Mouse (Mus musculus) small intestine, adult 2 months (tissue): Measurements from ENCODE around the gene Lrrc4b.

ENCODE experiments used
- CTCF ChIP-seq: fragments of 200-500 bp; IDR thresholded peaks from 2 replicates; pipeline ENCODE4 v1.5.1; 2012; ENCODE audit warnings: low read depth, mild to moderate bottlenecking, control low read depth, inconsistent platforms, low read length, moderate library complexity, mixed read lengths; ENCODE audit not compliant: insufficient replicate concordance, insufficient read length; ENCODE audit errors: extremely low read depth
- POLR2A ChIP-seq: fragments of 200-500 bp; IDR thresholded peaks from 2 replicates; pipeline ENCODE4 v1.6.1; 2012; ENCODE audit warnings: low read depth, mild to moderate bottlenecking, control low read depth, inconsistent platforms, low read length, moderate library complexity

DNA sequence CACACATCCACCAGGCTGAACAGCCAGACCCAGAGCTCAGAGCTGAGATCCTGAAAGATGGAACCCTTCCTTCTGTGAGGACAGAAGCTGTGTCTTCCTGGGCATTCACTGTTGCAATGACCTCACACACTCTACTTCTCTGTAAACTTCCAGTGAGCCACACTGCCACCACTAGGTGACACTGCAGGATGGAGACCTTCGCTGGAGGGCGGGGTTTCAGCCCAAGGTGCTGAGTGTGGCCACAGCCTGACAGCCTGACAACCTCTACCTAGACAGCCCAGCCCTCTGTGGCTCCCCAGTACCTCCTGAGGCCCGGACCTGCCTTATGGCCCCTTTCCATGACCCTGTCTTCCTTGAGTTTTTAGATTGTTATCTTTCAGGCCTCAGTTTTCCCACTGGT is 30.2 kb upstream of the Lrrc4b start:
- TF ChIP-seq CTCF (peak; percentile 64; the same call in 1 of the 2 replicates), POLR2A (no peak)
